Mouse (Mus musculus): ENCODE data around the gene Hist1h1c. TPM values are rescaled to one million over a fixed set of nuclear protein-coding genes. Genes with fewer than 3 reads are reported as not detected.

Hist1h1c gene
- polyA plus RNA-seq, 1 experiment from 2014 or later = 28.3 TPM

GRCm38 (mm10) chr13:23729706-23730105, 8.9 kb upstream of the Hist1h1c start:
- Histone ChIP-seq H3K4me3 (ENCODE audit: low read length) (no peak overlapping the region), H3K27me3 (ENCODE audit: insufficient read depth, low read length) (no peaks in the 10 kb centered on the region), H3K36me3 (ENCODE audit: insufficient read depth, low read length) (no peaks in the 10 kb centered on the region), H3K9ac (replicated peaks; ENCODE audit: low read length) (no peak overlapping the region), H3K4me2 (replicated peaks; ENCODE audit: low read depth, low read length) (no peak overlapping the region), H3K27ac (ENCODE audit: low read length) (no peak overlapping the region), H3K9me3 (ENCODE audit: low read length) (no peaks in the 10 kb centered on the region), H3K4me1 (ENCODE audit: insufficient read depth, low read length) (peaks cover 3% of the 10 kb centered on the region; the same call in 1 of the 2 replicates)
- 93% methylated on average over 5 of the region's 5 CpGs for WGBS
- ATAC-seq (ENCODE audit: low FRiP score, low TSS enrichment) = no peak

- H3K4me1 ChIP-seq (ENCODE audit: insufficient read depth, low read length) = peaks cover 3% of the 10 kb centered on the region; the same call in 1 of the 2 replicates
- WGBS = 20% methylated on average over 8 of the region's 8 CpGs
- ATAC-seq (ENCODE audit: low FRiP score, low TSS enrichment) = peak; percentile 81
- H3K4me3 ChIP-seq (ENCODE audit: low read length) = no peak overlapping the region
- H3K9me3 ChIP-seq (ENCODE audit: low read length) = no peaks in the 10 kb centered on the region
- H3K27me3 ChIP-seq (ENCODE audit: insufficient read depth, low read length) = no peaks in the 10 kb centered on the region
- H3K36me3 ChIP-seq (ENCODE audit: insufficient read depth, low read length) = no peaks in the 10 kb centered on the region
- H3K4me2 ChIP-seq (replicated peaks; ENCODE audit: low read depth, low read length) = peak overlapping the region; percentile 6; the same call in 1 of the 2 replicates
- H3K27ac ChIP-seq (ENCODE audit: low read length) = 0 out of 2 replicates have a peak overlapping the region, but pooled peaks have one; percentile 32
- H3K9ac ChIP-seq (replicated peaks; ENCODE audit: low read length) = no peak overlapping the region
Observed at GRCm38 (mm10) chr13:23730479-23730878, 8.1 kb upstream of the Hist1h1c start.

GRCm38 (mm10) chr13:23732156-23732804, 6.3 kb upstream of the Hist1h1c start:
- Histone ChIP-seq H3K4me3 (ENCODE audit: low read length) (no peak overlapping the region), H3K36me3 (ENCODE audit: insufficient read depth, low read length) (no peaks in the 10 kb centered on the region), H3K27me3 (ENCODE audit: insufficient read depth, low read length) (no peaks in the 10 kb centered on the region), H3K9ac (replicated peaks; ENCODE audit: low read length) (no peak overlapping the region), H3K9me3 (ENCODE audit: low read length) (no peaks in the 10 kb centered on the region), H3K27ac (ENCODE audit: low read length) (no peak overlapping the region), H3K4me1 (ENCODE audit: insufficient read depth, low read length) (peaks cover 3% of the 10 kb centered on the region; the same call in 1 of the 2 replicates), H3K4me2 (replicated peaks; ENCODE audit: low read depth, low read length) (no peak overlapping the region)
- 24% methylated on average over 8 of the region's 8 CpGs for WGBS
- ATAC-seq (ENCODE audit: low FRiP score, low TSS enrichment) = no peak

- H3K9me3 ChIP-seq (ENCODE audit: low read length) = no peaks in the 10 kb centered on the region
- no peak for ATAC-seq (ENCODE audit: low FRiP score, low TSS enrichment)
- no peak overlapping the region for H3K4me2 ChIP-seq (replicated peaks; ENCODE audit: low read depth, low read length)
- no peak overlapping the region for H3K27ac ChIP-seq (ENCODE audit: low read length)
- H3K9ac ChIP-seq (replicated peaks; ENCODE audit: low read length) = 0 out of 2 replicates have a peak overlapping the region, but pooled peaks have one; percentile 11
- peaks cover 13% of the 10 kb centered on the region for H3K4me1 ChIP-seq (ENCODE audit: insufficient read depth, low read length)
- WGBS = 77% methylated on average over 5 of the region's 5 CpGs
- no peaks in the 10 kb centered on the region for H3K36me3 ChIP-seq (ENCODE audit: insufficient read depth, low read length)
- H3K4me3 ChIP-seq (ENCODE audit: low read length) = no peak overlapping the region
- no peaks in the 10 kb centered on the region for H3K27me3 ChIP-seq (ENCODE audit: insufficient read depth, low read length)
Observed at GRCm38 (mm10) chr13:23737091-23737490, 1.5 kb upstream of the Hist1h1c start.

- peaks cover 13% of the 10 kb centered on the region for H3K4me1 ChIP-seq (ENCODE audit: insufficient read depth, low read length)
- WGBS = 29% methylated on average over 4 of the region's 4 CpGs
- no peaks in the 10 kb centered on the region for H3K9me3 ChIP-seq (ENCODE audit: low read length)
- no peaks in the 10 kb centered on the region for H3K36me3 ChIP-seq (ENCODE audit: insufficient read depth, low read length)
- H3K9ac ChIP-seq (replicated peaks; ENCODE audit: low read length) = peak overlapping the region; percentile 82
- H3K27ac ChIP-seq (ENCODE audit: low read length) = peak overlapping the region; percentile 99
- H3K4me2 ChIP-seq (replicated peaks; ENCODE audit: low read depth, low read length) = peak overlapping the region; percentile 84
- ATAC-seq (ENCODE audit: low FRiP score, low TSS enrichment) = no peak
- H3K4me3 ChIP-seq (ENCODE audit: low read length) = peak overlapping the region; percentile 58
- H3K27me3 ChIP-seq (ENCODE audit: insufficient read depth, low read length) = no peaks in the 10 kb centered on the region
Observed at GRCm38 (mm10) chr13:23738041-23738440, 567 bp upstream of the Hist1h1c start.

GRCm38 (mm10) chr13:23739069-23739921, 687 bp downstream of the Hist1h1c start:
- Histone ChIP-seq H3K4me1 (ENCODE audit: insufficient read depth, low read length) (peaks cover 14% of the 10 kb centered on the region), H3K9ac (replicated peaks; ENCODE audit: low read length) (peak overlapping the region; percentile 82), H3K9me3 (ENCODE audit: low read length) (no peaks in the 10 kb centered on the region), H3K36me3 (ENCODE audit: insufficient read depth, low read length) (no peaks in the 10 kb centered on the region), H3K27ac (ENCODE audit: low read length) (peak overlapping the region; percentile 99), H3K27me3 (ENCODE audit: insufficient read depth, low read length) (no peaks in the 10 kb centered on the region), H3K4me2 (replicated peaks; ENCODE audit: low read depth, low read length) (peak overlapping the region; percentile 84), H3K4me3 (ENCODE audit: low read length) (peak overlapping the region; percentile 58)
- ATAC-seq (ENCODE audit: low FRiP score, low TSS enrichment) = peak; percentile 95
- WGBS = under 1% methylated on average over 39 of the region's 39 CpGs

- Histone ChIP-seq H3K27me3 (ENCODE audit: insufficient read depth, low read length) (no peaks in the 10 kb centered on the region), H3K9ac (replicated peaks; ENCODE audit: low read length) (peak overlapping the region; percentile 82), H3K9me3 (ENCODE audit: low read length) (no peaks in the 10 kb centered on the region), H3K4me2 (replicated peaks; ENCODE audit: low read depth, low read length) (peak overlapping the region; percentile 84), H3K4me3 (ENCODE audit: low read length) (peak overlapping the region; percentile 58), H3K4me1 (ENCODE audit: insufficient read depth, low read length) (peaks cover 18% of the 10 kb centered on the region), H3K36me3 (ENCODE audit: insufficient read depth, low read length) (no peaks in the 10 kb centered on the region), H3K27ac (ENCODE audit: low read length) (peak overlapping the region; percentile 99)
- WGBS = under 1% methylated on average over 14 of the region's 14 CpGs
- no peak for ATAC-seq (ENCODE audit: low FRiP score, low TSS enrichment)
Observed at GRCm38 (mm10) chr13:23739922-23740252, 1.3 kb downstream of the Hist1h1c start.

GRCm38 (mm10) chr13:23740256-23740840, 1.7 kb downstream of the Hist1h1c start:
- 23% methylated on average over 13 of the region's 13 CpGs for WGBS
- no peaks in the 10 kb centered on the region for H3K9me3 ChIP-seq (ENCODE audit: low read length)
- H3K27me3 ChIP-seq (ENCODE audit: insufficient read depth, low read length) = no peaks in the 10 kb centered on the region
- H3K36me3 ChIP-seq (ENCODE audit: insufficient read depth, low read length) = no peaks in the 10 kb centered on the region
- peaks cover 18% of the 10 kb centered on the region for H3K4me1 ChIP-seq (ENCODE audit: insufficient read depth, low read length)
- H3K27ac ChIP-seq (ENCODE audit: low read length) = peak overlapping the region; percentile 99
- H3K4me2 ChIP-seq (replicated peaks; ENCODE audit: low read depth, low read length) = peak overlapping the region; percentile 84
- peak overlapping the region; percentile 58 for H3K4me3 ChIP-seq (ENCODE audit: low read length)
- H3K9ac ChIP-seq (replicated peaks; ENCODE audit: low read length) = peak overlapping the region; percentile 82
- ATAC-seq (ENCODE audit: low FRiP score, low TSS enrichment) = no peak

GRCm38 (mm10) chr13:23740910-23741309, 2.3 kb downstream of the Hist1h1c start:
- WGBS = 59% methylated on average over 5 of the region's 5 CpGs

More at GRCm38 (mm10) chr13:23740910-23741309, 2.3 kb downstream of the Hist1h1c start:
- H3K36me3 ChIP-seq (ENCODE audit: insufficient read depth, low read length) = no peaks in the 10 kb centered on the region
- ATAC-seq (ENCODE audit: low FRiP score, low TSS enrichment) = no peak
- H3K4me2 ChIP-seq (replicated peaks; ENCODE audit: low read depth, low read length) = peak overlapping the region; percentile 84
- no peak overlapping the region; the same call in 1 of the 2 replicates for H3K27ac ChIP-seq (ENCODE audit: low read length)
- H3K27me3 ChIP-seq (ENCODE audit: insufficient read depth, low read length) = no peaks in the 10 kb centered on the region
- H3K9me3 ChIP-seq (ENCODE audit: low read length) = no peaks in the 10 kb centered on the region
- H3K9ac ChIP-seq (replicated peaks; ENCODE audit: low read length) = no peak overlapping the region
- peaks cover 18% of the 10 kb centered on the region for H3K4me1 ChIP-seq (ENCODE audit: insufficient read depth, low read length)
- H3K4me3 ChIP-seq (ENCODE audit: low read length) = peak overlapping the region; percentile 58; the same call in 1 of the 2 replicates
